Mouse (Mus musculus): ENCODE data around the gene Omp. TPM values are rescaled to one million over a fixed set of nuclear protein-coding genes. Genes with fewer than 3 reads are reported as not detected.

Gene Omp
- total RNA-seq (2023) = 0.26 to 0.88 TPM (median 0.44 TPM) in 4 replicates

DNA sequence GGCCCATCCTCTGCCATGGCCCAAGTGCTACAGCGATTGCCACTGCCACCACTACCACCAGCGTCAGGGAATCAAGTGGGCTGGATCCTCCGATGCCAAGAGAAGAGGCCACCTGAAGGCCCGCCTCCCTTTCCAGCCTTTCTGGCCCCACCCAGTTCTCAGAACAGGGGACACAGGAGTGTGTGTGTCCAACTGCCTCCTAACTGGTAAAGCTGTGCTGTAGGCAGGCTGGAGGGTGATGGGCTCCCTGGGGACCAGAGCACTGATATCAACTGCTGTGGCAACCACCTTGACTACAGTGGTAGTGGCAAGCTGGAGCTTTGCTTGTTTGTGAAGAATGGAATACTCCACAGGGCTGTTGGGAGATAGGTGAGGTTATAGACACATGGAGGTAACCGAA lies at the start of gene Omp:
TSS of gene Omp (minus strand) at position 101 of the 400 bp plus-strand sequence.

DNA sequence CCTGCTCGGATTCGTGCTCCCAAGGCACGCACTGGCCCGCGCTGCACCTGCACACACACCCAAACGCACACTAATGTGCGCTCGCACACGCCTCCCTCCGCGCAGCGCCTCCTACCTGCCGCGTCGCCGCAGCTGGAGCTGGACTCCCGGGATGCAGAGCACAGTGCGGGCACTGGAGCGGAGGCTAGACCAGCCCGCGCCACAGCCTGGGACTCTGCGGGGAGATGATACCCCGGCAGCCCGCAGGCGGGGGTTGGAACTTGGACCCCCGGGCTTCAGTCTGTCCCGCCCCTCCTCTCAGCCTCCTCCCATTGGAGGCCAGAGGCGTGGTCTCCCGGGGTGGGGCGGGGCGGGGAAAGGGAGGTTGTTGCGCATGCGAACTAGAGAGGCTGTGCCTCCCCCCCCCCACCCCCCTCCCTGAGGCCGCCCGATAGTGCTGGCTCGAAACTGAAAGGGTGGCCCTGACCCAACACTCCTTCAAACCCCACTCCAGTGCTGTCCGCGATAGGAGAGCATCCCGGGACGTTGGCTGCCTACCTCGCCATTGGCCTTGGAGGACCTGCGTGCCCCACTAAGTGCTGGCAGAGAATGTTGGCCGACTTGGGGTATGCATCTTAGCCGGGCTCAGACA lies 32.7 kb upstream of the Omp start, which contains the start of gene Capn5:
TSS of gene Capn5 (minus strand) at position 346 of the 631 bp plus-strand sequence.

DNA sequence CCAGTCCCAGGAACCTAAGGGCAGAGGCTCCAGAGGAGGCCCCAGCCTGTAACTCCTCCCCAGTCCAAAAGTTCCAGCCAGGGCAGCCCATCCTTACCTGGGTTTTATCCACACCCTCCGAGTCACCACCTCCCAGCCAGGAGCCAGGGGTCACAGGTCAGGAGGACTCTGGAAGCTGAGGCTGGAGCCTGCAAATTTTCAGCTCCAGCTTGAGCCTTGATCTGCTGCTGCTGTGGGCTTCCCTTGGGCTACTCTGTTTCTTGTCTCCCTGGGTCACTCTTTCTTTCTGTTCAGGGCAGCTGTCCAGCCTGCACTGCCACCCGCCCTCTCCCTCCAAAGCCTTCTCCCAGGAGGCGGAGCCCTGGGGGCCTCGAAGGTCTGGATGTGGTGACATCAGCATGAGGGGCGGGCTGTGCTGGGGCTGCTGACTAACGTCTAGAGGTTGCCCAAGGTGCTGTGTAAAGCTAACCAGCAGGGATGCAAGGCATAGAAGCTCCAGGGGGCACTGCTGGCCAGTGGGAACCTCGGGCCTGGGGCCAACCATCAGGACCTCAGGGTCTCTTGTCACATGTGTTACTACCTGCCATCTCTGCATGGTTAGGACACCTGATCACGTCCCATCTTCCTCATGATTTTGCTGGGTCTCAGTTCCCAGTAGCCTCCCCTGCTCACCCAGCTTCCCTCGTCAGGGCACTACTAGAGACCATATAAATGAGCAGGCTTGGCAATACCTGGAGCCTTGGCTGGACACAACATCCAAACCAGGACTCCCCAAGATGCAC lies 25.9 kb downstream of the Omp start, which contains the start of gene Myo7a:
TSS of gene Myo7a (minus strand) at position 346 of the 782 bp plus-strand sequence.

Other genes with a start within 250 kb of the Omp start
- gene Gdpd4, start 225.5 kb downstream of the Omp start, total RNA-seq (2023) = not detected in 4 replicates
- gene Myo7a, start 26.0 kb downstream of the Omp start, total RNA-seq (2023) = 17.2 to 26.6 TPM (median 22.2 TPM) in 4 replicates
- gene Capn5, start 32.8 kb upstream of the Omp start, total RNA-seq (2023) = 8.3 to 9.4 TPM (median 8.9 TPM) in 4 replicates
- not detected in 4 replicates for gene B3gnt6, start 54.0 kb upstream of the Omp start, total RNA-seq (2023)
- 6.9 to 9.2 TPM (median 8.7 TPM) in 4 replicates for gene Acer3, start 175.7 kb upstream of the Omp start, total RNA-seq (2023)
- gene Tsku, start 215.8 kb upstream of the Omp start, total RNA-seq (2023) = not detected in 4 replicates